Mouse (Mus musculus): ENCODE results near the gene Plxna4.

DNA sequence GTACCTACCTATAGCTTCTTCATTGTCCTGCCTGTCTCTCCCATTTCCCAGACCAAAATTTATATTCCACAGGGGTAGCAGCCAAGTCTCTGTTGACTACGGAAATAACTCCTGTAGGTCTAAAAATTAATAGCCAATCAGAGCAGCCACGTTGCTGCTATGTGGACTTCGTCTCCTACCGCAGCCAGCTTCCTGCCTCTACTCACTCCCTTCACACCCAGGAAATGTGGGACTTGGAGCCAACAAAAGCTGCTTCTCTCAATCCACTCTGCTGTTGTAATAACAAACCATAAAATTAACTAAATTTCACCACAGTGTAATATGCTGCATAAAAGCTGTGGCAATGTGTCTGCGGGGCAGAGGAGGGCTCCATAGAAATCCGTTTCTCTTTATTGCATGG is 239.9 kb downstream of the Plxna4 start:
- no peak for TF ChIP-seq CTCF (IDR thresholded peaks at IDR 0.05)
- TF ChIP-seq EP300 (IDR thresholded peaks at IDR 0.05): no peak
